Mouse (Mus musculus): ENCODE data around the gene Ntrk3.

DNA sequence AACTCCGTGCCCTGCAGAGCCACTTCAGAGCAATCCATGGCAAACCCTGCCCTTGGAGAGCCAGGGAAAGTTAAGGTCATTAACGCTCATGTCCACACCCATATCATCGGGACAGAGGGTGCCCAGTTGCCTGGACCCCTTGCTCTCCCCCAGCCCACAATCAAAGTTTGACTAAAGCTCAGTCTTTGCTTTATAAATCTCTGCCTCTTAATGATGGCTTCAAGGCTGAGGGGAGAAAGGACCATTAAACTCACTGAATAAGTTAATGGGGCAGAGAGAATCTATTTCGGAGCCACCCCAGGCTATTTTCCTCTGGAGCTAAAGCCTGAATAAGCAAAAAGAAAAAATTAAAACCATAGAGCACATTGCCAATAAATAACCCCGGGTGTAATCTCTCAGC is 182.3 kb downstream of the Ntrk3 start:
- TF ChIP-seq CTCF (IDR thresholded peaks at IDR 0.05; ENCODE audit: borderline replicate concordance, insufficient read depth, low read depth, low read length), result no peak
- no peak for TF ChIP-seq POLR2A (IDR thresholded peaks at IDR 0.05; ENCODE audit: borderline replicate concordance, insufficient read depth, low read length)

Data from cerebellum, adult 2 months (tissue).